Mouse (Mus musculus): ENCODE measurements around the gene Hnrnpul2.

DNA sequence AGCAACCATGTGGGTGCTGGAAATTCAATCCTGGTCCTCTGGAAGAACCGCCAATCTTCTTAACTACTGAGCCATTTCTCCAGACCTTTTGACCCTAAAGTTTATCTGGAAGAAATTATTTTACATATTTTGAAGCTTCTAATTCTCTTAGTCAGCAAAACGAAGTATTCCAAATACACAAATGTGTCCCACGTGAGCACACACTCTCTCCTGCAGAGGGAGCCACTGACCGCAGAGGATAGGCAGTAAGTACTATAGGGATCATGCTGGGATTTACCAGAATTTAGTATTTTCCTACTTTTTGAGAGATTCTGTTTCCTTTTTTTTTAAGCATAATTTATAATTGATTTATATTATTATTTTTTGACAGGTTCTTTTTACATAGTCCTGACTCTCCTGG is 37.9 kb downstream of the Hnrnpul2 start:
- TF ChIP-seq CTCF (IDR thresholded peaks at IDR 0.05; ENCODE audit: low read depth) (peak; percentile 78), EP300 (IDR thresholded peaks at IDR 0.05; ENCODE audit: low read depth) (no peak)
